Mouse (Mus musculus): ENCODE measurements at regions not wholly inside any gene's neighbourhood (a gene's known extent, or its start where the extent isn't known, plus 50 kb on each side); places are given as distances from the start of the nearest gene placed in this dataset.
"Not testable (repeated sequence)": the region's sequence is repeated elsewhere in the genome, so short reads cannot be mapped to it uniquely, and the experiment has no call there.

- H3K4me3 ChIP-seq (ENCODE audit: extremely low read depth, insufficient read depth, insufficient read length); H3K4me1 ChIP-seq (ENCODE audit: control insufficient read depth, insufficient read depth, insufficient read length); DNase-seq (ENCODE audit: low read depth in 1 of 2, low spot score in 2 of 2); H3K36me3 ChIP-seq (ENCODE audit: control insufficient read depth, insufficient read depth, low read length); H3K27ac ChIP-seq (ENCODE audit: insufficient read depth, low read length); H3K27me3 ChIP-seq (ENCODE audit: control insufficient read depth, insufficient read depth, low read length): not testable (repeated sequence)
- WGBS: 94% methylated on average over 1 of the region's 1 CpGs
Measured at GRCm38 (mm10) chr12:80055894-80056293, 56.9 kb downstream of the Zfp36l1 start.

- Histone ChIP-seq H3K4me1 (ENCODE audit: control insufficient read depth, insufficient read depth, insufficient read length) (peaks cover 2% of the 10 kb centered on the region; the same call in 1 of the 2 replicates), H3K36me3 (ENCODE audit: control insufficient read depth, insufficient read depth, low read length) (no peaks in the 10 kb centered on the region), H3K27me3 (ENCODE audit: control insufficient read depth, insufficient read depth, low read length) (no peaks in the 10 kb centered on the region), H3K4me3 (ENCODE audit: extremely low read depth, insufficient read depth, insufficient read length) (no peak overlapping the region), H3K27ac (ENCODE audit: insufficient read depth, low read length) (no peak overlapping the region)
- no peak for TF ChIP-seq POLR2A (IDR thresholded peaks at IDR 0.05; ENCODE audit: low read depth, low read length)
- WGBS: 77% methylated on average over 2 of the region's 2 CpGs
- no peak for DNase-seq (ENCODE audit: low read depth in 1 of 2, low spot score in 2 of 2)
Measured at GRCm38 (mm10) chr12:80055394-80055793, 57.4 kb downstream of the Zfp36l1 start.

GRCm38 (mm10) chr12:80054655-80055037, 58.2 kb downstream of the Zfp36l1 start:
- 59% methylated on average over 3 of the region's 3 CpGs for WGBS
- no peak for DNase-seq (ENCODE audit: low read depth in 1 of 2, low spot score in 2 of 2)
- Histone ChIP-seq H3K36me3 (ENCODE audit: control insufficient read depth, insufficient read depth, low read length) (no peaks in the 10 kb centered on the region), H3K4me1 (ENCODE audit: control insufficient read depth, insufficient read depth, insufficient read length) (no peaks in the 10 kb centered on the region; the same call in 1 of the 2 replicates), H3K27me3 (ENCODE audit: control insufficient read depth, insufficient read depth, low read length) (no peaks in the 10 kb centered on the region), H3K4me3 (ENCODE audit: extremely low read depth, insufficient read depth, insufficient read length) (no peak overlapping the region), H3K27ac (ENCODE audit: insufficient read depth, low read length) (peak overlapping the region; percentile 50)
- TF ChIP-seq POLR2A (IDR thresholded peaks at IDR 0.05; ENCODE audit: low read depth, low read length): no peak
- no peak for TF ChIP-seq CTCF (IDR thresholded peaks at IDR 0.05; ENCODE audit: extremely low read depth, insufficient read depth, insufficient read length, insufficient replicate concordance)

- TF ChIP-seq POLR2A (IDR thresholded peaks at IDR 0.05; ENCODE audit: low read depth, low read length): no peak
- no peak for TF ChIP-seq CTCF (IDR thresholded peaks at IDR 0.05; ENCODE audit: extremely low read depth, insufficient read depth, insufficient read length, insufficient replicate concordance)
- WGBS: 63% methylated on average over 9 of the region's 9 CpGs
- H3K27ac ChIP-seq (ENCODE audit: insufficient read depth, low read length): no peak overlapping the region
- H3K4me3 ChIP-seq (ENCODE audit: extremely low read depth, insufficient read depth, insufficient read length): no peak overlapping the region
- no peaks in the 10 kb centered on the region; the same call in 1 of the 2 replicates for H3K4me1 ChIP-seq (ENCODE audit: control insufficient read depth, insufficient read depth, insufficient read length)
- no peaks in the 10 kb centered on the region for H3K27me3 ChIP-seq (ENCODE audit: control insufficient read depth, insufficient read depth, low read length)
- DNase-seq (ENCODE audit: low read depth in 1 of 2, low spot score in 2 of 2): no peak
- H3K36me3 ChIP-seq (ENCODE audit: control insufficient read depth, insufficient read depth, low read length): no peaks in the 10 kb centered on the region
Measured at GRCm38 (mm10) chr12:80053902-80054654, 58.7 kb downstream of the Zfp36l1 start.

- H3K4me3 ChIP-seq (ENCODE audit: extremely low read depth, insufficient read depth, insufficient read length): no peak overlapping the region
- WGBS: 97% methylated on average over 4 of the region's 4 CpGs
- H3K4me1 ChIP-seq (ENCODE audit: control insufficient read depth, insufficient read depth, insufficient read length): no peaks in the 10 kb centered on the region
- no peak overlapping the region for H3K27ac ChIP-seq (ENCODE audit: insufficient read depth, low read length)
- DNase-seq (ENCODE audit: low read depth in 1 of 2, low spot score in 2 of 2): no peak
- TF ChIP-seq CTCF (IDR thresholded peaks at IDR 0.05; ENCODE audit: extremely low read depth, insufficient read depth, insufficient read length, insufficient replicate concordance) (no peak), POLR2A (IDR thresholded peaks at IDR 0.05; ENCODE audit: low read depth, low read length) (no peak)
- no peaks in the 10 kb centered on the region for H3K36me3 ChIP-seq (ENCODE audit: control insufficient read depth, insufficient read depth, low read length)
- H3K27me3 ChIP-seq (ENCODE audit: control insufficient read depth, insufficient read depth, low read length): no peaks in the 10 kb centered on the region
Measured at GRCm38 (mm10) chr12:80048215-80048979, 64.4 kb downstream of the Zfp36l1 start.

GRCm38 (mm10) chr12:80046625-80047303, 66.0 kb downstream of the Zfp36l1 start:
- no peak overlapping the region for H3K4me3 ChIP-seq (ENCODE audit: extremely low read depth, insufficient read depth, insufficient read length)
- 55% methylated on average over 6 of the region's 6 CpGs for WGBS
- H3K27me3 ChIP-seq (ENCODE audit: control insufficient read depth, insufficient read depth, low read length): no peaks in the 10 kb centered on the region
- H3K27ac ChIP-seq (ENCODE audit: insufficient read depth, low read length): no peak overlapping the region
- no peak for DNase-seq (ENCODE audit: low read depth in 1 of 2, low spot score in 2 of 2)
- no peaks in the 10 kb centered on the region; the same call in 1 of the 2 replicates for H3K4me1 ChIP-seq (ENCODE audit: control insufficient read depth, insufficient read depth, insufficient read length)
- no peaks in the 10 kb centered on the region for H3K36me3 ChIP-seq (ENCODE audit: control insufficient read depth, insufficient read depth, low read length)
- TF ChIP-seq CTCF (IDR thresholded peaks at IDR 0.05; ENCODE audit: extremely low read depth, insufficient read depth, insufficient read length, insufficient replicate concordance) (no peak), POLR2A (IDR thresholded peaks at IDR 0.05; ENCODE audit: low read depth, low read length) (no peak)
